Mouse (Mus musculus) testis, adult 2 months (tissue): ENCODE measurements around the gene Exoc4. TPM values are rescaled to one million over a fixed set of nuclear protein-coding genes. Genes with fewer than 3 reads are reported as not detected.

Experiments used
- H3K27ac ChIP-seq: fragments of 200-500 bp; 2 replicates; pipeline ENCODE4 v1.5.1; 2012; ENCODE audit warnings: low read depth, low read length; ENCODE audit not compliant: control insufficient read depth, insufficient read depth
- H3K27me3 ChIP-seq: fragments of 200-500 bp; 2 replicates; pipeline ENCODE4 v1.6.1; 2012; ENCODE audit warnings: mild to moderate bottlenecking, low read length, moderate library complexity; ENCODE audit not compliant: control insufficient read depth, insufficient read depth
- H3K36me3 ChIP-seq: fragments of 200-500 bp; 2 replicates; pipeline ENCODE4 v1.6.1; 2012; ENCODE audit warnings: mild to moderate bottlenecking, low read length; ENCODE audit not compliant: control insufficient read depth, insufficient read depth
- H3K4me1 ChIP-seq: fragments of 200-500 bp; 2 replicates; pipeline ENCODE4 v1.6.1; 2012; ENCODE audit warnings: low read length; ENCODE audit not compliant: control insufficient read depth, insufficient read depth
- H3K4me3 ChIP-seq: fragments of 200-500 bp; 2 replicates; pipeline ENCODE4 v1.5.1; 2012; ENCODE audit warnings: low read depth, mild to moderate bottlenecking, low read length, moderate library complexity, mixed read lengths; ENCODE audit not compliant: control insufficient read depth
- CTCF ChIP-seq: fragments of 200-500 bp; IDR thresholded peaks from 2 replicates; pipeline ENCODE4 v1.5.1; 2012; ENCODE audit warnings: low read depth, mild to moderate bottlenecking, inconsistent platforms, low read length, moderate library complexity; ENCODE audit not compliant: control insufficient read depth, insufficient read depth, insufficient replicate concordance
- POLR2A ChIP-seq: fragments of 200-500 bp; IDR thresholded peaks from 2 replicates; pipeline ENCODE4 v1.6.1; 2012; ENCODE audit warnings: low read depth, mild to moderate bottlenecking, inconsistent platforms, low read length, moderate library complexity; ENCODE audit not compliant: control insufficient read depth
- polyA plus RNA-seq: library from polyadenylated mRNA; depleted of rRNA; stranded (reverse); fragments of >200 nt; gene quantifications from 2 replicates; pipeline ENCODE4 v1.2.3, GENCODE M21; 2012

Exoc4 gene
- polyA plus RNA-seq, 1 experiment: 3.3 TPM

DNA sequence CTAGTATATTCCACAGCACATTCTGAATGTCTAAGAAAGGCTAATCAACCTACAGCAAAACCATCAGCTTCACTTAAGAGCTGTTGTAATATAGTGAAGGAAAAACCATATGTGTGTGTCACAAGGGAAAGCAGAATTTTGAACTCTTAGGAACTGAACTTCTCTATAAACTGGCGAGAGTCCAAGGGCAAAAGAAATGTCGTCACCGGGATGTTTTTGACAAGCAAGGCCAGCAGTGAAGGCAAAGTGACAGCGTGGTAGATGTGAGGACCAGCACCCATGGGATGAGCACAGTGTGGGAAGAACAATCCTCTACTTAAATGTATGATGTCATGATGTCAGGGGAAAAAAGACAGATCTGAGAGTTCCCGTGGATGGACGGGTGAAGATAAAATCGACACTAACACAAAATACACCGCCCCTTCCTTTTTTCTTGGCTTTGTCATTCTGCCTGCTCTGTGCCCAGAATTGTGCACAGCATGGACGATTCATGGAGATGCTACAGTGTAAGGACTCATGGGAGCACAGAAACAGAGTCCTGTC is 635.3 kb downstream of the Exoc4 start:
- no peaks in the 10 kb centered on the region for H3K27me3 ChIP-seq
- no peak overlapping the region for H3K4me3 ChIP-seq
- no peak for TF ChIP-seq CTCF
- TF ChIP-seq POLR2A: no peak
- no peaks in the 10 kb centered on the region for H3K4me1 ChIP-seq
- H3K36me3 ChIP-seq: no peaks in the 10 kb centered on the region
- no peak overlapping the region for H3K27ac ChIP-seq

DNA sequence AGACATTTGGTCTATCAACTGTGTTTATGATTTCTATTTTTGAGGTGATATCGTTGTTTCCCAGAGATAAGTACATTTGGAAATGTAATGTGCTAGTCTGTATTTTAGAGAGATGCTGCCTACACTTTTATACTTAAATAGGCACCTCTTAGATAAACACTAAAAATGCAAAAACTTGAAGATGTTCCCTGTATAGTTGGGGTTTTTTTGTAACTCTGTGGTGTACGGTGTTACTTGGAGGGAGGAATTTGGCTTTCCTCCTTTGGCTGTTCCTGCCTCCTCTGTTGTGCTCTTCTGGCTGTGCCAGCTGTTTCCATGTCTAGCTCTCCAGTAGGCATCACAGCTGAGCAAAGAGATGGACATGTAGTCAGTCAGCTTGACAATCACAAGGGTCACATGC is 638.1 kb downstream of the Exoc4 start:
- Histone ChIP-seq H3K27me3 (no peaks in the 10 kb centered on the region), H3K36me3 (no peaks in the 10 kb centered on the region), H3K4me1 (no peaks in the 10 kb centered on the region), H3K4me3 (no peak overlapping the region), H3K27ac (no peak overlapping the region)
- no peak for TF ChIP-seq CTCF

DNA sequence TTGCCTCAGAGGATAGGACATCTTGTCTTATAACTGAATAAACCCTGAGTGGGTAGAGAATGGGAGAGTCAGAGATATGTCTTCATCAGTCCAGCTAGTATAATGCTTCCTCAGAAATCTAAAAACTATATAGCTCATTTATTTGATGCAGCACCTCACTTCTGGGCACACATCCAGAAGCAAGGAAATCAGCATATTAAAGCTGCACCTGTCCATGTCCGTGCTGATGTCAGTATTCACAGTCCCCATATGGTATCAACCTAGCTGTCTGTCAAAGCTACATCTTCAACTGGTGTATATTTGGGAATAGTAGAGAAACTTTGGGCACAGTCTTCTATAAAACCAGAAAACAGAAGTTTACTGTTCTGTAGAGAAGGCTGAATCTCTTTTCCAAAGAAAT is 642.0 kb downstream of the Exoc4 start:
- H3K27me3 ChIP-seq: no peaks in the 10 kb centered on the region
- no peak overlapping the region for H3K4me3 ChIP-seq
- TF ChIP-seq POLR2A (no peak), CTCF (no peak)
- H3K36me3 ChIP-seq: no peaks in the 10 kb centered on the region
- H3K27ac ChIP-seq: no peak overlapping the region
- no peaks in the 10 kb centered on the region for H3K4me1 ChIP-seq

DNA sequence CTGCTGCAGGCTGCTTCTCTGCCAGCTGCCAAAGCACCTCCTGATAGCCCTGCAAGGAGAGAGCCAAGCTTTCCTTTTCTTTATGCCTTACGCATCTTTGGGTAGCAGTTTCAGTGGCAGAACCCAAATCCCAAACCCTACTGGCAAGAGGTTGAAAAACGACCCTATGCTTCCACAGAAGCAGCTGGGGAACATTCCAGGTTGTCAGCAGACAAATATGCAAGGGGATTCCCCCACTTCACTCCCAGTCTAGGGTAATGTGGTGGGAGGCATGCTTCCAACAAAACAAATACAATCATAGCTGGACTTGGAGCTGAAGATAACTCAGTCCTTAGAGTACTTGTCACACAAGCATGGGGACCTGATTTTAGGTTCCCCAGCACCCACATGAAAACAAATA is 643.3 kb downstream of the Exoc4 start:
- Histone ChIP-seq H3K4me3 (no peak overlapping the region), H3K27ac (no peak overlapping the region), H3K36me3 (no peaks in the 10 kb centered on the region), H3K4me1 (no peaks in the 10 kb centered on the region), H3K27me3 (no peaks in the 10 kb centered on the region)
- no peak for TF ChIP-seq POLR2A
- no peak for TF ChIP-seq CTCF

DNA sequence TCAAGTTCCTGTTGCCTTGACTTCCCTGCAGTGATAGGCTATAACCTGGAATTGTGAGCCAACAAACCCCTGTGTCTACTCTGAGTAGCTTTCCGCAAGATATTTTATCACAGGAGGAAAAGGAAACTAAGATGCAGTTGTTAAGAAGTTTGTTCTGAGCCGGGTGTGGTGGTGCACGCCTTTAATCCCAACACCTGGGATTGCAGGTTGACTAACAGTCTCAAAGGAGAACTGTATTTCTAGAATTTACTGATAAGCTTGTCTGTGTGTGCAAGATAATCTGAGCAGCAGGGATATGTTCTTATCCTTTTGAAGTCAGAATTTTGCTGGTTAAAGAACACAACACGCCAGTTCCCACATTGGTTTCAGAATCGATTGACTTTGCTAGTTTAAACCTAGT is 651.1 kb downstream of the Exoc4 start:
- no peaks in the 10 kb centered on the region for H3K27me3 ChIP-seq
- TF ChIP-seq POLR2A (no peak), CTCF (no peak)
- H3K4me3 ChIP-seq: no peak overlapping the region
- no peaks in the 10 kb centered on the region for H3K4me1 ChIP-seq
- H3K36me3 ChIP-seq: no peaks in the 10 kb centered on the region
- H3K27ac ChIP-seq: no peak overlapping the region

DNA sequence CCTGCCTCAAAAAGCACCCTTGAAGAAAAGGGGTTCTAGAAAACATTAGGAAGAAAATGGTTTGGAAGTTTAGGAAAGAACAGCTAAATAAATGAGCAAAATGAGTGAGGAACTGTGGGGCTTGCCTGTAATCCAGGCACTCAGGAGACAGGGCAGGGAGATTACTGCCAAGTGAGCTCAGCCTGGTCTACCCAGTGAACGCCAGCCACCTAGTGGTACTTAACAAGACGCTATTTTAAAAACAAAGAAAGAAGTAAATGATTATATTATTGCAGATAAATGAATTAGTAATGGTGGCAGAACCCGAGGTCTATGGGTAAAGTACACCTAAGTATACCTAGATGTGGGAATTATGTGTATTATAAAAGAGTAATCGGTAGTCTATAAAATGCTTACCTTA is 651.7 kb downstream of the Exoc4 start:
- Histone ChIP-seq H3K27me3 (no peaks in the 10 kb centered on the region), H3K4me3 (no peak overlapping the region), H3K27ac (no peak overlapping the region), H3K36me3 (no peaks in the 10 kb centered on the region), H3K4me1 (no peaks in the 10 kb centered on the region)
- no peak for TF ChIP-seq CTCF
- no peak for TF ChIP-seq POLR2A

DNA sequence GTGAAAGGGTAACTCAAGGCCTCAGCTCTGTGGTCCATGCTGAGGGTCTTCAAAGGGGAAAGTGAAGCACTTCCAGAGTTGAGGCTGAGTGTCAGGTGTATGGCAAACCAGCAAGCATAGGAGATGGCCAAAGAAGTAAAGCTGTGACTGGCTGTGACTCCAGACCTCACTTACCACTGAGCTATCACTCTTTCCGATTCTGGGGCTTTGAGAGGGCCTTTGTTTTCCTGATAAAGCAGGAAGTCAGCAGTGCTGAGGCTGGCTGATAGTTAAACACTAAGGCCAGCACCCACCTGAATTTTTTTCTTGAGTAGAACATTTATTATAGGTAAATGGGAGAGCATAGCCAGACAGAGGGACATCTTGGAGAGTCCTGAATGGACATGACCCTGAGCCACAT is 656.2 kb downstream of the Exoc4 start:
- H3K4me3 ChIP-seq: no peak overlapping the region
- no peaks in the 10 kb centered on the region for H3K4me1 ChIP-seq
- TF ChIP-seq POLR2A: no peak
- no peak for TF ChIP-seq CTCF
- no peaks in the 10 kb centered on the region for H3K27me3 ChIP-seq
- H3K36me3 ChIP-seq: no peaks in the 10 kb centered on the region
- no peak overlapping the region for H3K27ac ChIP-seq

DNA sequence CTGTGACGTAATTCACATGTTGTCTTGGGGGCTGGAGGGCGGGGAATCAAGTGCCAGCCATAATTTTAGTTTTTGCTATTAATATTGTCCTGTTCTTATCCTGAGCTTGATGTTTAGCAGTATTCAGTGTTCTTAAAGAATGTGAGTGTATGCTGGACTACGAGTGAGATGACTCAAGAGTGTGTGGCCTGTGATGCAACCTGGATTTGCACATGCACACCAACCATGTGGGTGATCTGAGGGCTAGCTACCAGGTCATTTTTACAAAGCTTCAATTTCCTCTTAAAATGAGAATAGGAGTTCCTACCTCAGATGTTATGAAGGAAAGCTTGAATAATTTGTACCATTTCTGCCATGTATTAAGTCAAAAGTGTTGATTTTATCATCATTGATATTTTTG is 661.8 kb downstream of the Exoc4 start:
- Histone ChIP-seq H3K36me3 (no peaks in the 10 kb centered on the region), H3K27me3 (no peaks in the 10 kb centered on the region), H3K4me3 (no peak overlapping the region), H3K4me1 (no peaks in the 10 kb centered on the region), H3K27ac (no peak overlapping the region)
- TF ChIP-seq POLR2A (no peak), CTCF (no peak)
